Mouse (Mus musculus): ENCODE data around the gene Ispd. TPM values are rescaled to one million over a fixed set of nuclear protein-coding genes. Genes with fewer than 3 reads are reported as not detected.

The Ispd gene
- polyA plus RNA-seq, 1 experiment from 2014 or later = 5.2 TPM

GRCm38 (mm10) chr12:36507111-36507903 lies 126.1 kb downstream of the Ispd start:
- WGBS = 83% methylated on average over 7 of the region's 7 CpGs
- Histone ChIP-seq H3K9me3 (ENCODE audit: control insufficient read depth) (no peaks in the 10 kb centered on the region), H3K4me3 (ENCODE audit: low read depth, low read length) (no peak overlapping the region), H3K4me2 (replicated peaks; ENCODE audit: low read depth) (no peak overlapping the region), H3K36me3 (ENCODE audit: control insufficient read depth, insufficient read depth) (no peaks in the 10 kb centered on the region), H3K4me1 (replicated peaks; ENCODE audit: control insufficient read depth, insufficient read depth, low read length) (no peaks in the 10 kb centered on the region), H3K27ac (ENCODE audit: low read depth, low read length) (no peak overlapping the region), H3K27me3 (replicated peaks; ENCODE audit: control insufficient read depth, insufficient read depth, low read length) (no peaks in the 10 kb centered on the region), H3K9ac (ENCODE audit: low read depth, low read length) (no peak overlapping the region)
- ATAC-seq = no peak
- TF ChIP-seq CTCF (IDR thresholded peaks at IDR 0.05; ENCODE audit: low read depth) = no peak

- no peak overlapping the region for H3K27ac ChIP-seq (ENCODE audit: low read depth, low read length)
- no peak for TF ChIP-seq CTCF (IDR thresholded peaks at IDR 0.05; ENCODE audit: low read depth)
- no peak for ATAC-seq
These were observed 128.8 kb downstream of the Ispd start for GRCm38 (mm10) chr12:36509954-36510642.

GRCm38 (mm10) chr12:36521774-36522173 lies 140.5 kb downstream of the Ispd start:
- Histone ChIP-seq H3K4me1 (replicated peaks; ENCODE audit: control insufficient read depth, insufficient read depth, low read length) (no peaks in the 10 kb centered on the region), H3K9me3 (ENCODE audit: control insufficient read depth) (no peaks in the 10 kb centered on the region), H3K4me3 (ENCODE audit: low read depth, low read length) (no peak overlapping the region), H3K4me2 (replicated peaks; ENCODE audit: low read depth) (no peak overlapping the region), H3K36me3 (ENCODE audit: control insufficient read depth, insufficient read depth) (no peaks in the 10 kb centered on the region), H3K27ac (ENCODE audit: low read depth, low read length) (no peak overlapping the region), H3K9ac (ENCODE audit: low read depth, low read length) (no peak overlapping the region), H3K27me3 (replicated peaks; ENCODE audit: control insufficient read depth, insufficient read depth, low read length) (no peaks in the 10 kb centered on the region)
- ATAC-seq = no peak
- no peak for TF ChIP-seq CTCF (IDR thresholded peaks at IDR 0.05; ENCODE audit: low read depth)
- 65% methylated on average over 2 of the region's 2 CpGs for WGBS

More at GRCm38 (mm10) chr12:36509954-36510642, 128.8 kb downstream of the Ispd start:
- no peak overlapping the region for H3K4me2 ChIP-seq (replicated peaks; ENCODE audit: low read depth)
- H3K9me3 ChIP-seq (ENCODE audit: control insufficient read depth) = no peaks in the 10 kb centered on the region
- no peaks in the 10 kb centered on the region for H3K36me3 ChIP-seq (ENCODE audit: control insufficient read depth, insufficient read depth)
- H3K4me1 ChIP-seq (replicated peaks; ENCODE audit: control insufficient read depth, insufficient read depth, low read length) = no peaks in the 10 kb centered on the region
- no peaks in the 10 kb centered on the region for H3K27me3 ChIP-seq (replicated peaks; ENCODE audit: control insufficient read depth, insufficient read depth, low read length)
- no peak overlapping the region for H3K4me3 ChIP-seq (ENCODE audit: low read depth, low read length)
- 71% methylated on average over 10 of the region's 10 CpGs for WGBS
- no peak overlapping the region for H3K9ac ChIP-seq (ENCODE audit: low read depth, low read length)

- no peak overlapping the region for H3K4me3 ChIP-seq (ENCODE audit: low read depth, low read length)
- peak; percentile 97 for ATAC-seq
- WGBS = 63% methylated on average over 2 of the region's 2 CpGs
- 0 out of 2 replicates have a peak overlapping the region, but pooled peaks have one; percentile 22 for H3K27ac ChIP-seq (ENCODE audit: low read depth, low read length)
- no peak for TF ChIP-seq CTCF (IDR thresholded peaks at IDR 0.05; ENCODE audit: low read depth)
- no peaks in the 10 kb centered on the region for H3K4me1 ChIP-seq (replicated peaks; ENCODE audit: control insufficient read depth, insufficient read depth, low read length)
- H3K27me3 ChIP-seq (replicated peaks; ENCODE audit: control insufficient read depth, insufficient read depth, low read length) = no peaks in the 10 kb centered on the region
- H3K4me2 ChIP-seq (replicated peaks; ENCODE audit: low read depth) = no peak overlapping the region
- H3K9ac ChIP-seq (ENCODE audit: low read depth, low read length) = no peak overlapping the region
- no peaks in the 10 kb centered on the region for H3K9me3 ChIP-seq (ENCODE audit: control insufficient read depth)
- no peaks in the 10 kb centered on the region for H3K36me3 ChIP-seq (ENCODE audit: control insufficient read depth, insufficient read depth)
These were observed 142.3 kb downstream of the Ispd start for GRCm38 (mm10) chr12:36523515-36523914.

- ATAC-seq = peak; percentile 22; the same call in 1 of the 2 replicates
- Histone ChIP-seq H3K9me3 (ENCODE audit: control insufficient read depth) (no peaks in the 10 kb centered on the region), H3K4me3 (ENCODE audit: low read depth, low read length) (no peak overlapping the region), H3K9ac (ENCODE audit: low read depth, low read length) (no peak overlapping the region), H3K36me3 (ENCODE audit: control insufficient read depth, insufficient read depth) (no peaks in the 10 kb centered on the region), H3K4me2 (replicated peaks; ENCODE audit: low read depth) (no peak overlapping the region), H3K27me3 (replicated peaks; ENCODE audit: control insufficient read depth, insufficient read depth, low read length) (no peaks in the 10 kb centered on the region), H3K27ac (ENCODE audit: low read depth, low read length) (no peak overlapping the region), H3K4me1 (replicated peaks; ENCODE audit: control insufficient read depth, insufficient read depth, low read length) (no peaks in the 10 kb centered on the region)
- TF ChIP-seq CTCF (IDR thresholded peaks at IDR 0.05; ENCODE audit: low read depth) = no peak
- 56% methylated on average over 2 of the region's 2 CpGs for WGBS
These were observed 149.7 kb downstream of the Ispd start for GRCm38 (mm10) chr12:36530920-36531319.

GRCm38 (mm10) chr12:36531421-36532072 lies 150.3 kb downstream of the Ispd start:
- Histone ChIP-seq H3K4me1 (replicated peaks; ENCODE audit: control insufficient read depth, insufficient read depth, low read length) (no peaks in the 10 kb centered on the region), H3K27ac (ENCODE audit: low read depth, low read length) (no peak overlapping the region), H3K9me3 (ENCODE audit: control insufficient read depth) (no peaks in the 10 kb centered on the region), H3K9ac (ENCODE audit: low read depth, low read length) (no peak overlapping the region), H3K4me2 (replicated peaks; ENCODE audit: low read depth) (no peak overlapping the region), H3K27me3 (replicated peaks; ENCODE audit: control insufficient read depth, insufficient read depth, low read length) (no peaks in the 10 kb centered on the region), H3K36me3 (ENCODE audit: control insufficient read depth, insufficient read depth) (no peaks in the 10 kb centered on the region), H3K4me3 (ENCODE audit: low read depth, low read length) (no peak overlapping the region)
- peak; percentile 33; the same call in 1 of the 2 replicates for ATAC-seq
- 32% methylated on average over 4 of the region's 4 CpGs for WGBS
- TF ChIP-seq CTCF (IDR thresholded peaks at IDR 0.05; ENCODE audit: low read depth) = no peak
